Mouse (Mus musculus) lung, postnatal 0 days (tissue): ENCODE results near the gene Flt4.
"Not testable (repeated sequence)": the region's sequence is repeated elsewhere in the genome, so short reads cannot be mapped to it uniquely, and the experiment has no call there.

Experiments
- CTCF ChIP-seq: IDR thresholded peaks from 2 replicates; pipeline ENCODE4 v1.5.1; 2016; ENCODE audit warnings: antibody characterized with exemption, mild to moderate bottlenecking
- EP300 ChIP-seq: IDR thresholded peaks from 2 replicates; pipeline ENCODE4 v1.6.1; 2016; ENCODE audit warnings: antibody characterized with exemption, mild to moderate bottlenecking, control low read depth

- peak; percentile 50 for TF ChIP-seq CTCF
- TF ChIP-seq EP300 = not testable (repeated sequence)
Measured at GRCm38 (mm10) chr11:49609868-49610824, 1.1 kb downstream of the Flt4 start.
